Mouse (Mus musculus): ENCODE measurements around the gene Chordc1. TPM values are rescaled to one million over a fixed set of nuclear protein-coding genes. Genes with fewer than 3 reads are reported as not detected.

Gene Chordc1
- polyA plus RNA-seq (2014; fragmentation: Illumina TruSeq; extraction: RNeasy Lipid Tissue Mini Kit (QIAGEN cat#74804); ENCODE audit: low replicate concordance), result 172 TPM

DNA sequence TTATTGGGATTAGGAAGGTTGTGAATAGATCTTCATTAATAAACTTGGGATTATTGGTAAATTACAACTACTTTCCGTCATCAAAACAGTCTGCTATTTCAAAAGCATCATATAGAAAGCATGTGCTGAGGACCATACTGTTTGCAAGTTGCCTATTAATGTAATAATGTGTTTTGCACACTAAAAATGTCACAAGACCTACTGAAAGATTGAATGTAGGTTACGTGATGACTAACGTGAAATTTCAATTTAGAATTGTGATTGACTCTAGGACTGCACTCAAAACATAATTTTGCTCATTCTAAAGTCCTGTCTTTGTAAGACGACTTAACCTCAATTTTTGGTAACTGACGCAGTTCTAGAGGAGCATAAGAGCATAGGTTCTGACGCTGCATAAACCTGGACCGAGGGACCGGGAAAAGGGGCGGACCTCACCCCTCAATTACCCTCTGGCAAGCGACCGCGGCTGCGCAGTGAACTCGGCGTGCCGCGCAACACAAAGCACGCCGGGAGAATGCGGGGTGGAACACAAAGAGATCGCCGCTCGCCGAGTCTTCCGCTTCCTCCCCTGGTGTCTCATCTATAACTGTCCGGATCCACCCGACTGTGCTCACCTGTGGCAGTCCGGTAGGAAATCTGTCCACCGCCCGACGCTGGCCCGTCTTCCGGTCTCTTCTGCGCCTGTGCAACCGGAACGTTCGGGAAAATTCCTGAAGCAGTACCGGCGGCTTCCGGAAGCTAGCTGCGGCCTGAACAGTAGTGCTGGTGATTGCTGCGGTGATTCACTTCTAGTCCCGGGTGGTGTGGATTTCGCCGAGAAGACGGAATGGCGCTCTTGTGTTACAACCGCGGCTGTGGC is at the start of gene Chordc1:
Gene Chordc1 (plus strand): TSS at position 555 of the 859 bp plus-strand sequence.

Other genes starting within 250 kb of the Chordc1 start
- gene Naalad2, start 110.9 kb downstream of the Chordc1 start, polyA plus RNA-seq (2014; fragmentation: Illumina TruSeq; extraction: RNeasy Lipid Tissue Mini Kit (QIAGEN cat#74804); ENCODE audit: low replicate concordance), result 5.0 TPM
- not detected for gene Ubtfl1, start 112.3 kb downstream of the Chordc1 start, polyA plus RNA-seq (2014; fragmentation: Illumina TruSeq; extraction: RNeasy Lipid Tissue Mini Kit (QIAGEN cat#74804); ENCODE audit: low replicate concordance)
- gene Mbd3l2, start 138.5 kb downstream of the Chordc1 start, polyA plus RNA-seq (2014; fragmentation: Illumina TruSeq; extraction: RNeasy Lipid Tissue Mini Kit (QIAGEN cat#74804); ENCODE audit: low replicate concordance), result not detected
- 3.1 TPM for gene Zfp558, start 186.1 kb downstream of the Chordc1 start, polyA plus RNA-seq (2014; fragmentation: Illumina TruSeq; extraction: RNeasy Lipid Tissue Mini Kit (QIAGEN cat#74804); ENCODE audit: low replicate concordance)
- not detected for gene Mbd3l1, start 186.2 kb downstream of the Chordc1 start, polyA plus RNA-seq (2014; fragmentation: Illumina TruSeq; extraction: RNeasy Lipid Tissue Mini Kit (QIAGEN cat#74804); ENCODE audit: low replicate concordance)